Mouse (Mus musculus) midbrain, embryonic 16.5 days (tissue): ENCODE measurements around the gene Wipf1. TPM values are rescaled to one million over a fixed set of nuclear protein-coding genes. Genes with fewer than 3 reads are reported as not detected.

Experiments used
- polyA plus RNA-seq: library from polyadenylated mRNA; unstranded; fragments of >200 nt; fragmentation: Nextera tagmentation; extraction: Ambion mirVana; gene quantifications from 2 replicates; pipeline ENCODE4 v1.2.1, GENCODE M21; 2015

Gene Wipf1
- polyA plus RNA-seq, 1 experiment from 2014 or later, result 2.1 TPM

Other genes starting within 250 kb of the Wipf1 start
- 6.7 and 8.1 TPM in 2 replicates for gene Scrn3, start 217.1 kb downstream of the Wipf1 start, polyA plus RNA-seq
- gene Cir1, start 217.0 kb downstream of the Wipf1 start, polyA plus RNA-seq, result 25.5 and 26.6 TPM in 2 replicates
- gene Gpr155, start 143.2 kb downstream of the Wipf1 start, polyA plus RNA-seq, result 13.7 and 15.0 TPM in 2 replicates
- gene Chrna1, start 50.6 kb upstream of the Wipf1 start, polyA plus RNA-seq, result 0.15 and 0.24 TPM in 2 replicates
- 84.1 and 87.2 TPM in 2 replicates for gene Chn1, start 245.6 kb upstream of the Wipf1 start, polyA plus RNA-seq